Mouse (Mus musculus) lung, postnatal 0 days (tissue): Measurements from ENCODE around the gene Gm19668.

Experiments used
- CTCF ChIP-seq: IDR thresholded peaks from 2 replicates; pipeline ENCODE4 v1.5.1; 2016; ENCODE audit warnings: antibody characterized with exemption, mild to moderate bottlenecking
- EP300 ChIP-seq: IDR thresholded peaks from 2 replicates; pipeline ENCODE4 v1.6.1; 2016; ENCODE audit warnings: antibody characterized with exemption, mild to moderate bottlenecking, control low read depth

DNA sequence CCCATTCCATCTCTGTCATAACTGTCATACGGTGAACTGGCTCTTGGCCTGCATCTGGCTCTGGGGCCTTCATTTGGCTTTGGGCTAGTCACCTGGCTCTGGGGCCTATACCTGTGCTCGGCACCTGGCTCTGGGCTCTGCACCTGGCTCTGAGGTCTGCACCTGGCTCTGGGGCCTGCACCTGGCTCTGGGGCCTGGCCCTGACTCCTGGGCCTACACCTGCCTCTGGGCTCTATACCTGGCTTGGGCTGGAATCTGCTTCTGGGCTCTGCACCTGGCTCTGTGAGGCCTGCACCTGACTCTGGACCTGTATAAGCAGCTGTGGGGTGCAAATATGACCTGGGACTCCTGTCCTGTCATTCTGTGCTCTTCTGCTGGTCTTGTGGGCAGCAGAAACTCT lies 48.6 kb upstream of the Gm19668 start:
- no peak for TF ChIP-seq CTCF
- TF ChIP-seq EP300 = no peak
